Mouse (Mus musculus): ENCODE measurements around the gene Acsl3.

The Acsl3 gene

GRCm38 (mm10) chr1:78742198-78742597 lies 84.6 kb downstream of the Acsl3 start:
- DNase-seq (ENCODE audit: low spot score in 2 of 2): no peak

- no peak for DNase-seq (ENCODE audit: low spot score in 2 of 2)
Measured at GRCm38 (mm10) chr1:78743318-78743717, 85.7 kb downstream of the Acsl3 start.

- DNase-seq (ENCODE audit: low spot score in 2 of 2): no peak
Measured at GRCm38 (mm10) chr1:78745230-78745777, 87.7 kb downstream of the Acsl3 start.

All from natural killer cell, adult 2 months (primary cell).